Mouse (Mus musculus): ENCODE data around the gene Caskin2.

Caskin2 gene

DNA sequence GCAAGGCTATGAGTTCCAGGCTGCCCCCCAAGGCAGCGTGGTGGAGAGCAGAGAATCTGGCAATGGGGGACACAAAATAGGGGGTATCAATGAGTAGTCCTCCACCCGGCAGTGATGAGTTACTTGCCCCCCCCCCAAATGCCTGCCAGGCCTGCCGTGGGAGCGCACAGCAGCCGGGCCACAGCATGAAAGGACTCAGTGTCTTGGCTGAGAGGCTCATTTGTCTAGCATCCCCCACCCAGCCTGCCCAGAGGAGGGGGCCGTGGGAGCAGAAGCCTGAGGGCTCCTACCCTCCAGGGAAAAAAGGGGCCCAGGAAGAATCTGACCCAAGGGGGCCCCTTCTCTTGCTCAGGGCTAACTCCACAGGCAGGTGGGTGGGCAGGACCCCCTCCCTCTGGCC is 6.1 kb downstream of the Caskin2 start:
- in situ Hi-C loops (cut with MseI, MboI), result no loop called here

DNA sequence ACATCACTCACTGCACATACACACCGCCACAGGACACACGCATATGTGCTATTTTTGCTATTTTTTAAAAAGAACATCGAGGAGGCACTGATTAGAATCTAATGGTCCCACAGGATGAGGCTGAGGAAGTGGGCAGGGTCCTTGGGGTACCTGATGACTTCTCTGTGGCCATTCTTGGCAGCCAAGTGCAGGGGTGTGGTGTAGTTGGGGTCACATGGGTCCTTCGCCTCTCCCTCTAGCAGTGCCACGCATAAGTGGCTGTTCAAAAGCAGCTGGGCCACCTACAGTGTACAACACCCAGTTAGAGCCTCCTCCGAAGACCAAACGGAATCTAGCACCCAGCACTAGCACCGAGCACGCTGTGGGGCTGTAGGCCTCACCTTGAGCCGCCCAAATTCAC is 7.3 kb downstream of the Caskin2 start:
- in situ Hi-C loops (cut with MseI, MboI), result no loop called here

DNA sequence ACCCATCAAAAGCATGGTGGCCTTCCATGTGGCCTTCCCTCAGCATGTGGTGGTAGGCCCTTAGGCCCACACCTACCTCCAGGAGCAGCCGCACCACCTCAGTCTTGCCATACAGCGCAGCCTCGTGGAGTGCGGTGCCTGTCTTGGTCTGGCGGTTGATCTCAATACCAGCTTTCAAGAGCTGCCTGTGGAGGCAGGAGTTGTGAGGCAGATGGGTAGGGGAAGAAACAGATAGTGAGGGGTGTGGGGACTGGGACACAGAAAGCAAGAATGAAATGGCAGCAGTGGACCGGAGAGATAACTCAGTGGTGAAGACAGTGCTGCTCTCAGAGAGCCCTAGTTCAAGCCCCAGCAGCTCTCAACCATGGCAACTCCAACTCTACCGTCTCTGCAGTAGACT is 8.4 kb downstream of the Caskin2 start:
- in situ Hi-C loops (cut with MseI, MboI), result no loop called here

DNA sequence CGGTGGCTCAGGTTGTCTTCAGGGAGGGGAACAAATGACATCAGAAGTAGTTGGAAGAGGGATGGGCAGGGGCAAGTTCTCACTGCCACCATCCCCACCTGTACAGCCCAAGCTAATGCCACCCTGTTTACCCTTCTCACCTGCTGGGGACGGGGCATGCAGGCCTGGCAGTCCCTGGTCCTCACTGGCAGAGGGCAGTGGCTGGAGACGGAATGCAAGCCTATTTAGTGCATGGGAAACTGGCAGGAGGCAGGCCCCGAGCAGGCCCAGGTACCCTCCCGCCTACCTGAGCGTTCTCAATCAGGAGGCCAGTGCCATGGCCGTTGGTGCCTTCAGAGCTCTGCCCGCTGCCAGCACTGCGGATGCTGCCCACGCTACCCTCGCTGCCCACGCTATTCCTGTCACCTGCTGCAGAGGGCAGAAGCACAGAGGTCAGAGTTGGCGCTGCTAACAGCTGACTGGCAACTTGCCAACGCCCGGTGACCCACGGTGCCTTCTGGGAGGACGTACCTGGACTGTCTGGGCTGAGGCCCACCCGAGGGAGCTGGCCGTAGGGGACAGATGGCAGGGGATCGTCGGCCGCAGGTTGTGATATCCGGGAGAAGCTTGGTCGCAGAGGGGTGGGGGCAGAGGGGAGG is 10.2 kb downstream of the Caskin2 start:
- in situ Hi-C loops (cut with MseI, MboI), result no loop called here

DNA sequence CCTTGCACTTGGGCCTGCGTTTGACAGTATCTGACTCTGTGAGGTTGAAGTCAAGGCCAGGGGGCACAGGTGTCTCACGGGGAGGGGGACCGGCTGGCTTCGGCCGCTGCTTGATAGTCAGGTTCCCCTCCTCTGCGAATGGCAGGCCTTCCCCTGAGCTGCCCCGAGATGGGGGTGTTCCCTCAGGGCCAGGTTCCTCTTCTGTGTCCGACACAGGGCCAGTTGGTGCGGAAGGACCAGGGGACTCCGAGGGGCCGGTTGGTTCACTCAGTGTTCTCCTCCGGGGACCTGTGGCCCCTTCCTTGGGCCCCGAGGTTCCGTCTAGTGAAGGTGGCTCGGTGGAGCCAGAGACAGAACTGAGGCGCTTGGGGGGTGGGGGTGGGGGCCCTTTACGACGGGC is 12.5 kb downstream of the Caskin2 start:
- in situ Hi-C loops (cut with MseI, MboI), result no loop called here

DNA sequence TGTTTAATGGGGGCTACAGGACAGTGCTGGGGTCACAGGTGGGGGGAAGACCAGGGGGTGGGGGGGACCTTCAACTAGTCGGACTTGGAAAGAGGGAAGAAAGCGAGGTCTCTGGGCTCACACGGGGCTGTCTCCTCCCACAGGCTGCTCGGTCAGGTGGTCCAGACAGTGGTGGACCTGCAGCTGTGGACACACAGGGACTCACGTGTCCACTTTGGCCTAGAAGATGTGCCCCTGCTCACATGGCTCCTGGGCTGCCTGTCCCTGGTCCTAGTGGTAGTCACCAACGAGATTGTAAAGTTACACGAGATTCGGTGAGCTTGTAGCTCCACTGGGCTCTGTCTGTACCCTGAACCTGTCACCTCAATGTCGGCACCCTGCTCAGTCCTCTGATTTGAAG is 15.8 kb downstream of the Caskin2 start:
- in situ Hi-C loops (cut with MseI, MboI), result no loop called here

DNA sequence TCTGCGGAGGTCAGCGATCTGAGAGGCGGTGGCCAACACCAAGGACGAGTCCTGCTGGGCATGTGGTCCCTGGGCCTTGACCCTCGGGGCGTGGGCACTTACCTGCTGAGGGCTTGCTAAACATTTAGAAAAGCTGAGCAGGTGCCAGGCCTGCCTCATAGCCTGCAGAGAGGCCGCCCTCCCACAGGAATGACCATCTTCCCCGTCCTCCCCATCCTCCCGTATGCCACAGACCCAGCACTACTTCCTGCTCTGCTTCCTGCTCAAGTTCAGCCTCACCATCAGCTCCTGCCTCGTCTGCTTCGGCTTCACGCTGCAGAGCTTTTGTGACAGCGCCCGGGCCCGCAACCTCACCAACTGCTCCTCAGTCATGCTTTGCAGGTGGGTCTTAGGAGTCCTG is 16.5 kb downstream of the Caskin2 start:
- in situ Hi-C loops (cut with MseI, MboI), result no loop called here

GRCm38 (mm10) chr11:115792353-115792752 is 21.1 kb downstream of the Caskin2 start:
- in situ Hi-C loops (cut with MseI, MboI), result no loop called here

GRCm38 (mm10) chr11:115791919-115792318 is 21.5 kb downstream of the Caskin2 start:
- in situ Hi-C loops (cut with MseI, MboI), result no loop called here

GRCm38 (mm10) chr11:115789787-115790186 is 23.7 kb downstream of the Caskin2 start:
- in situ Hi-C loops (cut with MseI, MboI), result no loop called here

DNA sequence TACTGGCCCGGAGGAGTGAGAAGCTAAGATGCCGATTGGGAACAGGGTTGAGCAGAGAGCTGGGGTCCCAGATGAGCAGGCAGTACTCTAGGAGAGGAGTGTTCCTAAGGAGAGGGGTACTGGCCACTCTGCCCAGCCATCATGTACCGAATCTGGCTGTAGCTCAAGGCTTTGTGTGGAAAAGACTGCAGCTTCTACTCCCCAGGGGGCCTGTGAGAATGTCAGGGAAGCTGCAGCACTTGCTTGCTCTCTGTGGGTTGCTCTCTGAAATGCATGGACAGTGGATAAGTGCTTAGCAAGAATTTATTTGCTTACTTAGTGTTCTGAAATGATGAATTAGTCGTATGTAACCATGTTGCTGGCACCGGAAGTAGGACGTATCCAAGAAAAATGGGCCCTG is 27.0 kb downstream of the Caskin2 start:
- in situ Hi-C loops (cut with MseI, MboI), result no loop called here

DNA sequence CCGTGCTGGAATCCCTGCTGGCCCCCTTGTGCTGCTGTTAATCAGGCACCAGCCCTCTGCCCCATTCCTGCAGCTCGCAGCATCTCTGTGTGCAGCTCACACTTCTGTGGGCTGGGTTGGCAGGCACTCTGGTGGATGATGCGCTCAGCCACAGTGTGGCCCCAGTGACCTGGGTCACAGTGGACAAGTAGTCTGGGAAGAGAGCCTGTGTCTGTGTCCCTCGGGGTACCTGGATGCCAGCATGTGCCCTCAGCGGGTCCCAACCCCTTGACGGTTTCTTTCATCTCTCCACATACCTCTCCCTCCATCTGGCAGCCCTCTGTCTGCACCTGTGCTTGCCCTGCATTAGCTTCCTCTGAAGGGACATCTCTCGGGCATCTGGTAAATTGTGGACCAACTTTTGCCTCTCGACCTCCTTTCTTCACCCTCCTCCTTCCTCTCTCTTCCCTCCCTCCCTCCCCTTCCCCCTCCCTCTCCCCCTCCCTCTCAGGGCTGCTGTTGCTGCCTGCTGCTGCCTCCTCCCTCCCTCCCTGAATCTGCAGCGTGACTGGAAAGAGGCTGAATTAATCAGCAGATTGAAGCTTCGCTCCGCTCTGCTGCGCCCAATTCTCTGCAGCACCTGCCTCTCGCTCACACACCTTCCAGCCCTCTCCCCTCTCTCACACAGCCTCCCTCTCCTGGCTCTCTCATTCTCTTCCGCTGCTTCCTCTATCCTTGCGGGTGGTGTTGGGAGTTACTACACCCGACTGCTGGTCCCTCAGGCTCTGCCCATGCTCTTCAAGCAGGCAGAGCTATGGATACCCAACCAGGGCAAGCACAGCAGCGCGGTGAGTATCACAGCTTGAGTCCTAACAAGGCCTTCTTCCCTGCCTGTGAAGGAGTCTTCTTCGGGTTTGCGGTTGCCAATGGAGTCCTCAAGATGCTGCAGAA is 33.0 kb downstream of the Caskin2 start:
- in situ Hi-C loops (cut with MseI, MboI), result no loop called here

- in situ Hi-C loops (cut with MseI, MboI), result no loop called here
These were observed 34.3 kb downstream of the Caskin2 start for GRCm38 (mm10) chr11:115779038-115779571.

DNA sequence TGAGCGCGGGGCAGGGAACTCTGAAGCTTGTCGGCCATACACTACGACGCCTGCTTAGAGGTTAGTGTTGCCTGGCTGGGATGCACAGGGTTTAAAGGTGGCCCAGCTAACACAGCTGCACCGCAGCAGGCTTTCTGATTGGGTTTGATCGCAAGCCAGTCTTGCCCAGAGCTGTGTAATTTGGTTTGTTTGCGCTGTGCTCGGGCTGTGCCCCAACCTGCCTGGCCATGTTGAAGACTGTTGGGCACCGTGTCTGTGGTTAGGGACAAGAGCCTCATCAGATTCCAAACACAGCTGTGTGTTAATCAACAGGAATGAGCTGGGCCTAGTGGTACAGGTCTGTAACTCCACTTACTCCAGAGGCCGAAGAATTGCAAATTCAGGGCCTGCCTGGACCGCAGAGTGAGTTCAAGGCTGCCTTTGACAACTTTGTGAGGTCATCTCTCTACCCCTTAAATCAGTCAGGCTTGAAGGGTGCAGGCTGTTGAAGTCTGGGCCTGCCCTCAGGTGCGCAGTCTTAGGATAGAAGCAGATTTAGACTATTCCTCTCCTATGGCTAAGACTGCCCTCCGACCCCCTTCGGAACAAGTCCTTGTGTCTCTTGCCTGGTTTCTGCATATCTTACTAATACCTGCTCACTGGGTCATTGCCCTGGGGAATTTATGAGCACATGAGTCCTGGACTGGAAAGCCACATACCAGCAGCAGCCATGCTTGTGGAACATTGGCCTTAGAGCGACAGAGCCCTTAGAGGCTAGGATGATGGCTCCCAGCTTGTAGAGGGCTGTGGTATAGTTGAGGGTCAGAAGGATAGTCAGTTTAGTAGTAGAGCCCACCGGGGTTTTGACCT is 35.7 kb downstream of the Caskin2 start:
- in situ Hi-C loops (cut with MseI, MboI), result no loop called here

- in situ Hi-C loops (cut with MseI, MboI), result no loop called here
These were observed 36.5 kb downstream of the Caskin2 start for GRCm38 (mm10) chr11:115776954-115777353.

- in situ Hi-C loops (cut with MseI, MboI), result no loop called here
These were observed 37.4 kb downstream of the Caskin2 start for GRCm38 (mm10) chr11:115775821-115776665.

DNA sequence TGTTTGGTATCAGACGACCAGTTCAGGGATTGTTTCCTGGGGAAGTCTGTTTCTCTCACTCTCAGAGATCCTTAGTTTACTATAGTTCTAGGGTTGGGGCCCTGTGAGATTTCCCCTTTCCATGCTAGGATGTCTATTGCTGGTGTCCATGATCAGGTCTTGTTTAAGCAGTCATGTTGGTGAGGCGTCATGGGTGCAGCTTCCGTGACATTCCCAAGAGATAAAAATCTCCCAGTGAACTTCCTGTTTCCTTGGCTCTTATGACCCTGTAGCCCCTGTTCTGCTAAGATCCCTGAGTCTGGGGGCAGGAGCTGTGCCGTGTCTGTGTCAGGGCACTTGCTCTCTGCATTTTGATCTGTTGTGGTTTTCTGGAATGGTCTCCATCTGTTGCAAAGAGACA is 38.8 kb downstream of the Caskin2 start:
- in situ Hi-C loops (cut with MseI, MboI), result no loop called here

DNA sequence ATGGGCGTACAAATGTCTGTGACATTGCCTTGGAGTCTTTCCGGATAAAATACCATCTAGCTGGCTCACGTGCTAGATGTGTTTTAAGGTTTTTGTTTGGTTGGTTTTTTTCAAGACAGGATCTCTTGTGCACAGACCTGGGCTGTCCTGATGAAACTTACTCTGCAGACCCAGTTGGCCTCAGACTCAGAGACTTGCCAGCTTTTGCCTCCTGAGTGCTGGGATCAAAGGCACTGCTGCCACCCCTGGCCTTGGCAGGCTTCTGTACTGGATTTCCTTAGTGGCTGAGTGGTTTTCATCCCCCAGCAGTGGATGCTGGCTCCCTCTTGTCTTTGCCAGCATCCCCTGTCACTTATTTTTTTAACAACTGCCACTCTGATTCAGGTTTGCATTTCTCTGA is 44.5 kb downstream of the Caskin2 start:
- in situ Hi-C loops (cut with MseI, MboI), result no loop called here

- in situ Hi-C loops (cut with MseI, MboI), result no loop called here
These were observed 46.5 kb downstream of the Caskin2 start for GRCm38 (mm10) chr11:115766981-115767380.

- in situ Hi-C loops (cut with MseI, MboI), result no loop called here
These were observed 47.0 kb downstream of the Caskin2 start for GRCm38 (mm10) chr11:115766356-115766943.

Data from mouse trophoblast stem cell (cell line).